Mouse (Mus musculus): ENCODE results near the gene Osbp2.

Gene Osbp2

DNA sequence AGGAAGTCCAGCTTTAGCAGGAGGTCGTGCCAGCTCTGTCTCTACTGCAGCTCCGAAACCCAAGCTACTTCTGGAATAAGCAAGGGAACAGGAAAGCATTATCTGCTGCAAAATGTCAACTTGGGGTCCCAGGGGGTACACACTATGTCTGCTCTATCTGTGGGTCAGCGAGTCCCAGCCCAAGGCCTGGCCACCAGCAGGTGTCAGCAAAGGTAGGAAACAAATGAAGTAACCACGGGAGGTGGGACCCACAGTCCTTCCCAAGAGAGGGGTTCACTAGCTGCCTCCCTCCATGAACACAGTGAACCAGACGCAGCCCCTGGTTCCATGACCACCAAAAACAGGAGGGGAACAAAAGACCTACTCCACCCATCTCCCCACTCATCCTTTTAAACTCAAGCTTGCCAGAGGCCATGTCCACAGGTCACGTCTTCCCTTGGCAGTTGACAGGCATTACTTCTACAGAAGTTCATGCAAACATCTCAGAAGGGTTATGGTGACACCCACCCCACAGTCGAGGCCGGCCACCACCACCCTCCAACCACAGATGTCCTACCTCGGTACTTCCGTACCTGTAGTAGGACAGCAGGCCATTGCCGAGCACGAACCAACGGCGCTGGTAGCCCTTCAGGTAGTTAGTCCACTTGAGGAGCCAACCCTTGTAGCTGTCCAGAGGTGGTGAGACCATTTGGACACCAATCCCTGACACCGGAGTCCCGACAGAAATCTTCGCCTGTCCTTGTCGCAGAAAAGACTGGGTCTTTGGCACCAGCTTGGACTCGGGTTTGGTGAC, 846 bp downstream of the Osbp2 start:
- DNase-seq (ENCODE audit: low read depth, low spot score) = no peak

DNA sequence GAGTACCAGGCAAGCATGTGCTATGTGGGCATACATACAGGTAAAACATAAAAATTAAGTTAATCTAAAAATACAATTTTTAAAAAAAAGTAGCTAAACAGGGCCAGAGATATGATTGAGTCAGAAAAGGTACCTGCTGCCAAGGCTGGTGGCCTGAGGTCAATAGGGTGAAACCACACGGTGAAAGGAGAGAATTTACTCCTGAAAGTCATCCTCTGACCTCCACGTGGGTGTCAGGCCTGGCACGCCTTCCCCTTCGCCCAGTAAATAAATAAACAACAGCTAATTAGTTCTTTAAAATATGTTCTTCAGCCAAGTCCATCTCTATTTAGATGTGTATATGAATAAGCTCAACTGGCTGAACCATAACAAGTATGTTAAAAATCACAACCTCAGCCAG, 3.3 kb downstream of the Osbp2 start:
- DNase-seq (ENCODE audit: low read depth, low spot score) = no peak

DNA sequence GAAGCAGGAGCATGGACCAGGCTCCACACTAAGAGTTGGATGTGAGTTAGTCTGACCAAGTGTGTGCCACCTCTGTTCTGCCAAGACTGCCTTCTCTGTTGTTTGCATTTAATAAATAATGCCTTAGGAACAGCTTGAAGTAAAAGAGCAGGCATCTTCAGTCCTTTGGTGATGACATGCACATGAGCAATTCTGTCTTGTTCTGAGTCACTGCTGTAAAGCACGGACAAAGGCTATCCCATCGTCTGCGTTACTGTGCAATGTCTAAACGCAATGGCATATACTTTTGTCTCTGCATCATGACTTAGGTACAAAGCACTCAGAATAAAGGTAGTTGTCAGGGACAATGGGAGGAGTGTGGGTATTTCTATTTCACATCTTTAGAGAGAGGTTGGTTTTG, 3.9 kb downstream of the Osbp2 start:
- no peak for DNase-seq (ENCODE audit: low read depth, low spot score)

DNA sequence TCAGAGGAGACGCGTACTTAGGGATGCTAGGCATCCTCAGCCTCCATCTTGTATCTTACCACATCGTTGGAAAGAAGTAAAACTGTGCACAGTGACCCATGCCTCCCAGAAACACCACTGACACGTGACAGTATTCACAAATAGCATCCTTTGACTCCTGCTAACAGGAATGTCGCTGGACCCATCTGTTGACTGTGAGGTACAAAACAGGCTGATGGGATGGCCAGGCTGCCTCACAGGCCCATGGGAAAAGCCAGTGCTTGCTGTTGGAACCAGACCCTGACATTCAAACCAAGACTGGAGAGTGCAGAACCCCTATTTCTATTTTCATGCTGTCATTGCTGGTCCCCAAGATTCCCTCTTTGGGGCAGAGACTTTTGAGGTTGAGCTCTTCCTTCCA, 5.8 kb downstream of the Osbp2 start:
- DNase-seq (ENCODE audit: low read depth, low spot score) = no peak

DNA sequence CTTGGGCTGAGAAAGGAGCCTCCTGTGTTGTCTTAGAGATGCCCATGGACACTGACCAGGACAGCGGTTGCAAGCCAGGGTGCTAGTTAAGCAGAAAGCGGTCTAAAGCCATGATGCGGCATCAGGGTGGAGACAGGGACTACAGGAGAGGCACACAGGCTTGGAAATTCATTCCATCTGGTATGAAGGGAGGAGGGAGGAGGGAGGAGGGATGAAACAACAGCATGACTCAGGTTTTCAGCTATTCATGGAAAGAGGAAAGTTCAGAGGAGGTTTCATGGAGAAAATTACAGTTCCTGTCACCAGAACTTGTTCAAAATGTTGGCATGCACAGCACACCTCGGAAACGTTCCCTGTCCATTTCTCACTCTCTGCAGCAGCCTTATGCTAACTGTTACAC, 7.9 kb downstream of the Osbp2 start:
- DNase-seq (ENCODE audit: low read depth, low spot score) = peak; percentile 88

DNA sequence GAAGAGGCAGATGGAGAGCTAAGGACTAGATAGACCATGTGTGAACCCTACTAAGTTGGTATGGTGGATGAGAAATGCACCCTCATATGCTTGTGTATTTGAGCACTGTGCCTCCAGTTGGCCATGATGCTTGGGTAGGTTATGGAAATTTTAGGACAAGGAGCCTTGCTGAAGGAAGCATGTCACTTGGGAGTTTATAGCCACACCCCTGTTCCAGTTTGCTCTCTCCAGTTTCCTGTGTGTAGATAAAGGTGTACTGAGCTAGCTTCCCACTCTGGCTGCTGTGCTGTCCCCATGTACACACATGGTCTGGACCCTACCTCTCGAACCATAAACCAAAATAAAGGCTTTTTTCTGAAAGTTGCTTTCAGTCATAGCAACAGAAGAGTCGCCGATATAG, 9.5 kb downstream of the Osbp2 start:
- DNase-seq (ENCODE audit: low read depth, low spot score) = no peak

DNA sequence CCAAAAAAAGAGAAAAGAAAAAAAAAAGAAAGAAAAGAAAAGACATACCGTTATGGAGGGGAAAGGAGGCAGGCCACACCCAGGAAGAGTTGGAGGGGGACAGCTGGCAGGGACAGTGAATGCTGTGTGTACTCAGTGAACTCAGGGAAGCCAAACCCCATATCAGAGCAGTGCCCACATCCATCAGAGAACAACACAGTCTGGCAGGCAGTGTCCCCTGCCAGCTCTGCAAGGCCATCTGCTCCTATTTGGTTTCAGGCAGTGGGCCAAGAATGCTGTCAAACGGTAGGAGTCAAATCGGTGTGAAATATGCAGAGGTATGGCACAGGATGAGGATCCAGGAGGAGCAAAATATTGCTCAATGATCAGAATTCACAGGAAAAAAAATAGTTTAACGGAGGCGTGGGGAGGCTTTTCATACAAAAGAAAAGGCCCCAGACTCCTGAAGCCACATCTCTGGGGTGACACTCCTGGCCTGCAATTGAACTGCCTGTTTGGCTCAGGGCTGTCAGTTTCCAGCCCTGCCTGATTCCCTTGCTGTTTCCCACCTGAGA, 10.1 kb downstream of the Osbp2 start:
- peak; percentile 87 for DNase-seq (ENCODE audit: low read depth, low spot score)

DNA sequence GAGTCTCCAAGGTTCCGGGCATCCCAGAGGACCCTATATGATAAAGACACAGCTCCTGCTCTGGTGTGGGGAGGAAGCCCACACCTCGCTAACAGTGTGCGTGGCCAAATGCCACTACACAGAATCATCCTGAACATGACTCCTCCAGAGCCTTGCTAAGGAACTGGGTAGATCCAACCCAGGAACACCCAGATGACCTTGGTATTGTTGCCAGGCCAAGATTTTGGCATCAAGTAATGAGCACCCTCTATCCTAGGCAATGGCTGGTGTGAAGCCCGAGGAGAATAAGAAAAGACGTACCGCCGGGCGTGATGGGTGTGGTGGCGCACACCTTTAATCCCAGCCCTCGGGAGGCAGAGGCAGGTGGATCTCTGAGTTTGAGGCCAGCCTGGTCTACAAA, 10.7 kb downstream of the Osbp2 start:
- DNase-seq (ENCODE audit: low read depth, low spot score) = no peak

DNA sequence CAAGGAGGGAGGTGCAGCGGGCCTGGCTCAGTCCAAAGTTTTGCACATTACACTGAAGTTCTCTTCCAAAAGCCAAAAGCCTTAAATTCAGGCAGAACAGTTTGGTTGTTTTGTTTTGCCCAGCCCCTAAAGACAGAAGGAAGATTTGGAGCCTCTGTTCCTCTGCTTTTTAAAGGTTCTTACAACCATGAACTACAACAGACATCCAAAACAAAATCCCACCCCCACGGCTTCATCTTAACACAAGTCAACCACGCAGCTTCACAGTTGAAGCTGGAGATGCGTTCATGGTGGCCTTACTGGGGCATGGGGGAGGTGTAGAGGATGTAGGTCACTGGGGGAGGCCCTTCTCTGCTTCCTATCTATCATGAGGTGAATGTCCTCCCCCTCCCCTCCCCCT, 11.8 kb downstream of the Osbp2 start:
- DNase-seq (ENCODE audit: low read depth, low spot score) = peak; percentile 70

DNA sequence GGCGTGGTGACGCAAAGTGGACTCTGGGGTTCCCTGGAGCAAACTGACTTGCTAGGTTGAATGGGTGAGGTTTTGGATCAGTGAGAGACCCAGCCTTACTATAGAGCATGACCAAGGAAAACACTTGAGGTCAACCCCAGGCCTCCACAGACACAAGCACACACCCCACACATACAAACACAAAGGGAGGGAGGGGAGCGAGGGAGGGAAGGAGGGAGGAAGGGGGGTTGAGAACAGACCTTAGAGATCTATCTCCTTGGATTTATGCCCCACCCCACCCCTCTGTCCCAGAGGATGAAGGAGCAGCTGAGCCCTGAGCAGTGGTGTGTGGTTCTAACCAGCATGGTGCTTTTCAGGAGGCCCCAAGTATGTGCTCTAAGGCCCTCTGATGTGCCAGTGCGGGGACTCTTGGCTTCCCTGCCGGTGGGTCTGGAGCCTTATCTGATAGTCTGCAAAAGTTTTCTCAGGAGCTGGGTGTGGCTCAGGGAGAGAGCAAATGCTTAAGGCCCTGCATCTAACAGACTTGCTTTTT, 12.9 kb downstream of the Osbp2 start:
- no peak for DNase-seq (ENCODE audit: low read depth, low spot score)

DNA sequence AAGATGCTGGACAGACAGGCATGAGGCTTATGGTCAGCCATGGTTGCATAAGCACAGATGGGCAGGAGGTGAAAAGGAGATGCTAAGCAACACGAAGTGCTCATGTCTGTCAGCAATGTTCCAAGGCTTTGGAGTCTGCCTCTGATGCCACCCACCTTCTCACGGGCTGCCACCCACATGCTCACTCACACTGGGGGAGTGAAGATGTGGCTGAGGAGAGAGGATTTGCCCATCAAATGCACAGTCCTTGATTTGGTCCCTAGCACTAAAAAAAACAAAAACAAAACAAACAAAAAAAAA, 13.4 kb downstream of the Osbp2 start:
- DNase-seq (ENCODE audit: low read depth, low spot score) = peak; percentile 58

DNA sequence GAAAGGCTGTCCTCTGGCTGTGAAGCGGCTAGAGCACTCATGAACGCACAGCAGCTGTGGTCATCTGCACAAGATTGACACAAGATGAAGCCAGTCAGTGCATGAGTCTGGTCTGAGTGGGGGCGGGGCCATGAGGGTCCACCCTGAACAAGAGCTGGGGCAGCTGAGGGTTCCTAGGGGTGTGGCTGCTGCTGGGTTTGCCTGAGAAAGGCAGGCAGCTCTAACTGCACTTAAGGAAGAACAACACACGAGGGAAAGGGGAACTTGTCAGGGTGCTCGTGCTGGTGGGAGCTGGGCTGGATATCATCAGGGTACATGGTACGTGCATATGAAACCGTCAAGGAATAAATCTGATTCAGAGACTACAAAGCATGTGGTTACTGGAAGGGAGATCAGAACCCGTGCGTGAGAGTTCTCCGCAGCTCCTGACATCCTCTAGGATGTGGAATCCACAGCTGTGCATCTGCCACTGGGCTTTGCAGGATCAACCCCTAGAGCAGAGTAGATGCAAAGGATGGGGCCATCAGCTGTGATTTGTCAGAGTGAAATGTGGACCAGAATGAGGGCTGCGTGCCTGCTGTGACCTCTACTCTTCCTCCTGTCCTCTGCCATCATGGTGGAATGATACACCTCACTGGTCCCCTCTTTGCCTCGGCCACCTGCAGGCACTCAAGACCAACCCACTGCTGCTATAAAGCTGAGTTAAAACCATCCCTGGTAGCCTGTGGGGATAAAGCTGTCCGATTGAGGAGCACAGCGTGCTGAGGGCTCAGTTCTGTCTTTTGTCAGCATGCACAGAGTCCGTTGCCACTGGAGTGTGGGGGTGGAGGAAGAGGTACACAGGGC, 14.0 kb downstream of the Osbp2 start:
- no peak for DNase-seq (ENCODE audit: low read depth, low spot score)

DNA sequence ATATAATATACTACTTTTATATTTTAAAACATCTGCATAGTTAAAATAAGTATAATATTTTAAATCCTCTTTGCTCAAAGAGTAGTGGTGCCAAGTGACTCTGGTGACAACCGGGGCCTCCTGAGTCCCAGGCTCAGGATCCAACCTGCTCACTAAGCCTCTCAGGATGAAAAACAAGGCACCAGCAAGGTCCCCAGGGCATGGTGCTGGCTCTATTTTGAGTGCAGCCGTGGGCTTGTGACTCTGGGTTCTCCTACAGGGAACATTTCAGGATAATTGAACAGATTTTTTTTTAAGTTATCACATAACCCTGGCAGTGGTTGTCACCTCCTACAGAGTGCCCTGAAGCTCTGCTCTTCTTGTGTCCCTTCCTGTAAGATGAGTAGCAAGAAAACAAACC, 17.4 kb downstream of the Osbp2 start:
- DNase-seq (ENCODE audit: low read depth, low spot score) = no peak

DNA sequence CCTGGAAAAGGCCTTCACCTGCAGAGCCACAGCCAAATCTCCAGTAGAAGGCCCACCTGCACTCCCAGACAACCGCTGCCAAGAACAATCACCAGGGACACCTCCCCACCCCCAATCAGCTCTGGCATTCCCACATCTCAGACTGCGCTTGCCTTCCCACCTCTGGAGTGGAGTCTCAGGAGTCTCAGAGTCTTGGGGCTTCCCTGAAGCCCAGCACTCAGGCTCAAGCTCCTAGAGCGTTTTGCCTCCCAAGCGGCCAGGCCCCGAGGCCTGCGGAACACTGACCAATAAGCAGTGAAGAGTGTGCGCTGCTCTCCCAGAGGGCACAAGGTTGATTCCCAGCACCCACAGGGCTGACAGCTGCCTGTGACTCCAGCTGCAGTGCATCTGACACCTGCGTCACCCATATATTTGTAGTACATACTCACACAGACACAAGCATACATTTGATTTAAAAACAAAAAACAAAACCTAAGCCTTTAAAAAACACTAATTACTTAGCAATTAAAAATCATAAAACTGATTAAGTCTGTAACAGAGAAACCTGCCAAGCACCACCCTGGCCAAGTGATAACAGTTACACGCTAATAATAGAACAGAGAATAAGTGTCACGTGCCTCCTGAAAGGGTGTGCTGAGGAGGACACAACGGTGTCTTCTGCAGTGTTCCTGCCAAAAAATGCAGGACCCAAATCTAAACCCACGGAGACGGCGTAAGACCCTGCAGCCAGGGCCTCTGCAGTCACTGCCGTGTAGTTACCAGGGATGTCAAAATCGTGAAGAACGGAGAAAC, 19.6 kb downstream of the Osbp2 start:
- DNase-seq (ENCODE audit: low read depth, low spot score) = no peak

DNA sequence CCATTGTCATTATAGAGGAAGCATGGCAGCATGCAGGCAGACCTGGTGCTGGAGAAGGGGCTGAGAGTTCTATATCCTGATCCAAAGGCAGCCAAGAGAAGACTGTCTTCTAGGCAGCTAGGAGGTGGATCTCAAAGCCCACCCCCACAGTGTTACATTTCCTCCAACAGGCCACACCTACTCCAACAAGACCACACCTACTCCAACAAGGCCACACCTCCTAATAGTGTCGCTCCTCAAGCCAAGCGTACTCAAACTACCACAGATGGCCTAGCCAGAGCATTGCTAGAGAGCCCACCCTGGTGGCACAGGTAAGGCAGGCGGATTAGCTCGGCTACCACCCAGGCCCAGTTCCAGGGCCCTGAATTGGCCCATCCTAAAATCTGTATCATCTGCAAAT, 28.4 kb downstream of the Osbp2 start:
- no peak for DNase-seq (ENCODE audit: low read depth, low spot score)

DNA sequence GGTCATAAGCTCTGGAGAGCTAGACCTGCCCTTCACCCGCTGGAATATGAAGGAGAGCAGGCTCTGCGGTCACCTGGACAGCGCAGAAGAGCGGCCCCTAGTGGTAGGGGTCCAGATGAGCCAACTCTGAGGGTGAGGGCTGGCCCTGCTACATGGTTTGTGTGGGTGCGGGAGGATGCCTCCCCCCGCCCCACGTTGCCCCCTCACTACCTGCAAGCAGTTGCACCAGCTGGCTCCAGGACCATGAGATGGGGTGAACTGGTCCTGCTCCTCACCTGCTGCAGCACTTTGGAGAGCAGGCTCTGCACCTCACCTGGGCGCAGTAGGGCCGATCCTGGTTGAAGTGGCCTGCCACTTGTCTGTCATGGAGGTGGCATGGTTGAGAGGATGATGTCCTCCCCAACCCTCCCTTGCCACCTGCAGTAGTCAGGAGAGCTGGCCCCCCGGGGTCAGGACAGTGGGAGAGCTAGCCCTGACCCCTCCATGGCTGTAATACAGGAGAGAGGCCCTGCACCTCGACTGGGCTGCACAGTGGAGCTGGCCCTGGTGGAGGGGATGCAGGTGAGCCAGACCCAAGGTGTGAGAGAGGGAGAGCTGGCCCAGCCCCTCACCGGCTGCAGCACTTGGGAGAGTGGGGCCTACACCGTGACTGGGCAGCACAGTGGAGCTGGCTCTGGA, 29.1 kb downstream of the Osbp2 start:
- no peak for DNase-seq (ENCODE audit: low read depth, low spot score)

DNA sequence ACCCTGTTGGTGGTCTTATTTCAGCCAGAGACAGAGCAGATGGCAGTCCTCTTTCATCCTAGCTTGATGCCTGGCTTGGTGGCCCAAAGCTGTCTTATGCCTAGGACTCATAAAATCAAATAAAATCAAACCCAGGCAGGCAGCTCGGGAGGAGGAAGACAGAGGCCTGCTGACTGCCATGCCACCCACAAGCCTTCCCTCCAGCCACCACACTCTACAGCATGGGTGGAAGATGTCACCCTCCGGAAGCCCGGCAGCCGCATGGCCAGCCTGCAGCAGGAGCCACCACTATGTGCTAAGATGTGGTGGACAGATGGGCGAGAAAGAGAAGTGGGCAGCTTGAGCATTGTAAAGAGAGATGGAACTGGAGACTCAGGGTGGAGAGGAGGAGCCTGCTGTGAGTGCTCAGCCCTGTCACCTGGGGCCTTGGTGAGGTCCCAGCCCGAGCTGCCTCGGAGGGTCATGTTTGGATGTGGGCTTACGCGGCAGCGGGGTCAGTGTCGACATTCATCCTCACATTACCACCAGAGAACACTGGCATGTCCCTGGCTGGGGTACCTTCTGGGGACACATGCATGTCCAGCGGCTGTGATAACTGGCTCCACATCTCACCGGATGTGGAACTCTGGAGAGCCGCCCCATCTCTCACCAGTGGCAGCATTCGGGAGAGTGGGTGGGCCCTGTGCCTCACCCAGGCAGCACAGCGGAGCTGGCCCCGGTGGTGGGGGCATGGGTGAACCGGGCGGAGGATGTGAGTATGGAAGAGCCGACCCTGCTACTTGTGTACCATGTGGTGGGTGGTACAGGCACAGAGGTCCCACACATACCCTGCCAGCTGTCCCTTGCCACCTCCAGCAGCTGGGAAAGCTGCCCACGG, 29.9 kb downstream of the Osbp2 start:
- DNase-seq (ENCODE audit: low read depth, low spot score) = no peak

DNA sequence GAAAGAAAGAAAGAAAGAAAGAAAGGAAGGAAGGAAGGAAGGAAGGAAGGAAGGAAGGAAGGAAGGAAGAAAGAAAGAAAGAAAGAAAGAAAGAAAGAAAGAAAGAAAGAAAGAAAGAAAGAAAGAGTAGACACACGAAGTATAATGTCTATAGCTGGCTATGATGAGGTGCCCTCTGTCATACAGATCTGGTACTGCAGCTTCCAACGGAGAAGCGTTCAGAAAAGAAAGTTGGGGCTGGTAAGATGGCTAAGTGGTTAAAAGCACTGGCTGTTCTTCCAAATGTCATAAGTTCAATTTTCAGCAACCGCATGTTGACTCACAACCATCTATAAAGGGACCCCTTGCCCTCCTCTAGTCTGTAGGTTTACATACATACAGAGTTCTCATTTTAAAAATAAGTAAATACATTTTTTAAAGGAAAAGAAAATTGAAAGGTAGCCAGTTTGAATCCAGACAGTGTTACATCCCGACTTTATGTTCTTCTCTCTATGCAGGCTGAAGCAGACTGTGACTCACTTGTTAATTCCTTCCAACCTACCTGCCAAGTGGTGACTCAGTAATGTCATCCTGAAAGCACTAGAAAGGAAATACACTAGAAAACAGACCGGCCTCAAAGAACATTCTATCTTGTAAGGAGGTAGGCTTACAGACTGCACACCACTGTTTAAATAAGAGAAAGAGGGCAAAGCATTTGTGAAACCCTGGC, 31.4 kb downstream of the Osbp2 start:
- DNase-seq (ENCODE audit: low read depth, low spot score) = peak; percentile 72

DNA sequence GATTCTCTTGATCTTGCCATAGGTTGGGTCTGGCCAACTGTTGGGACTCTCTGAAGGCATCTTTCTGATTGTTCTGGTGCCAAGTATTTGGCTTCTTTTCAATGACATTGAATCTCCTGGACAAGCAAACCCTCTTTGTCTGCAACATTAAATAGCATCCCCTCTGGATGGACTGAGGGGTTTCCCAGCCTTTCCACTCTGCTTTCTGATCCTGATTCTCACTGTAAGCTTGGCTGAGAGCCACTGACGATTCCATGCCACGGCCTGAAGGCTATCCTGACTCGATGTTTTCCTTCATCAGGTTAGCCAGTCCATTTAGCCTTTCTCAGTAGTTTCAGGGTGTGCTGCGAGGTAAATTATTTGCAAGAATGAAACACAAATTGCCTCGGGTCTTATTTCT, 34.0 kb downstream of the Osbp2 start:
- DNase-seq (ENCODE audit: low read depth, low spot score) = no peak

DNA sequence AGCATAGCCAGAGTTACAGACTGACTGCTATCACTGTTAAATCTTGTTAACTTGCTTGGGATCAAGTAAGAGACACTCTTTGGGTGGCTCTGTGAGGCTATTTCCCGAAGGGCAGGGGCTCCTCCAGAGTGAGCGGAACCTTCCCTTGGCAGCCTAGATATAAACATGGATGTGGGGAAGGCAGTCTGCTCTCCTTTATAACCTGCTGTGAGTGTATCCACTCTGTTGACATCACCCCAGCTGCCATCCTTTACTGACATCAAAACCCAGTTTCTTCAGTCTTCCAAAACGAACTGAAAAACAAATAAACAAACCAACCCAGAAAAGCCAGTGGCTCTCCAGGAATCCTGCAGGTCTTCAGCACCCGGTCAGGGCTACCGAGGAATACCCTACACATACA, 39.6 kb downstream of the Osbp2 start:
- no peak for DNase-seq (ENCODE audit: low read depth, low spot score)
